Mouse (Mus musculus) layer of hippocampus, adult 9-11 months (tissue): ENCODE data around the gene Slc47a2.

ENCODE experiments used
- DNase-seq: peaks from one replicate; pipeline ENCODE4 v3.0.0; 2022

Gene Slc47a2

DNA sequence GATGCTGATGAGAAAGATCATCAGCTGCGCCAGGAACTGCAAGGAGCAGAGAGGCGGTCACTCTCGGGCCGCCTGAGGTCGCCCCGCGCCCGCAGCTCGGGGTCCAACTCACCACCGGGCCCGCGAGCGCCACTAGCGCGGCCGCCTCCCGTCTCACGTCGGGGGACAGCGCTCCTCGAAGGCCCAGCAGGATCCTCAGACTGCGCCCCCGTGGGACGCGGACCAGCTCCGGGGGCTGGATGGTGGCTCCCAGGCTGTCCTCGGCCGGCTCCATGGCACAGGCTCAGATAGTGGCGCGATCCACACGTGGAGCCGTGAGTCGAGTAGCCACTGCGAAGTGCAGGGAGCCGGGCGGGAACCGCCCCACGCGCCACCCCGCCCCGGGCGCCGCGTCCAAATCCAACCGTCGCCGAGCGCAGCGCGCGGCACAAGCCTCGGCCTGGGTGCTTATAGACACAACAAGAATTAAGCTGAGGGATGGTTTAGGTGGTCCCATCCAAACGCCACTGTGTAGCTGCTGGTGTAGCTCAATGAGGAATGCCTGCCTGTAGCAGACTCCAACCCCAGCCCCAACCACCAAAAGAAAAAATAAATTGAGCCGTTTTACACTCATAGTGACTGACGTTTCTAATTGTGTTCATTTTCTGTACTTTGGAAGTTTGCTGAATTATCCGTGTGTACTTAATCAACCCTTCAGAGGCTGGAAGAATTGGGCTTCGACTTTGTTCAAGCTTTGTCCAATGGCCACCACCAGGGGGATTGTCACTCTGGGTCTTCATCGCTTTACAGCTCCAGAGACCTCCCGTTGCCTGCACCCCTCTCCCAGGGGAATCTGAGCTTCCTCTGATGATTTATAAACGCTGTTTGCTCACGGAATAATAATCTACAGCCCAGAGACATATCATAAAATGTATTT is at the start of gene Slc47a2:
Slc47a2 (minus strand) TSS at position 356 of the 916 bp plus-strand sequence.
- no peak for DNase-seq

DNA sequence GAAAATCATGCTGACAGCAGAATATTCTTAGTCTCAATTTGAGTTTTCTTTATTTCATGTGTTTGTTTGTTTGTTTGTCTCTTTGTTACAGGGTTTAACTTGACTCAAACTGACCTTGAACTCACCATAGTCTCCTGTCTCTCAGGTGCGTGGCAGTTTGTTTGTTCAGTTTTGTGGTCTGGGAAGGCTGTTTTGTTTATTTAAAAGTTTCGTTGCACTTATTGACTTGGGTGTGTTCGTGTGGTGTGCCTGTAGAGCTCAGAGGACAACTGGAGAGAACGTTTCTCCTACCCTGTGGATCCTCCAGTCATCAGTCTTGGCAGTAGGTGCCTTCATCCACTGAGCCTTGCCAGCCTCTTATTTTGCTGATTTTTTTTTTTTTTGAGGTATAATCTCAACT is 46.3 kb upstream of the Slc47a2 start:
- DNase-seq = no peak

- DNase-seq = no peak
Observed at GRCm38 (mm10) chr11:61388012-61388411, 45.4 kb upstream of the Slc47a2 start.

- no peak for DNase-seq
Observed at GRCm38 (mm10) chr11:61387233-61387632, 44.6 kb upstream of the Slc47a2 start.

- DNase-seq = no peak
Observed at GRCm38 (mm10) chr11:61385725-61386124, 43.1 kb upstream of the Slc47a2 start.

DNA sequence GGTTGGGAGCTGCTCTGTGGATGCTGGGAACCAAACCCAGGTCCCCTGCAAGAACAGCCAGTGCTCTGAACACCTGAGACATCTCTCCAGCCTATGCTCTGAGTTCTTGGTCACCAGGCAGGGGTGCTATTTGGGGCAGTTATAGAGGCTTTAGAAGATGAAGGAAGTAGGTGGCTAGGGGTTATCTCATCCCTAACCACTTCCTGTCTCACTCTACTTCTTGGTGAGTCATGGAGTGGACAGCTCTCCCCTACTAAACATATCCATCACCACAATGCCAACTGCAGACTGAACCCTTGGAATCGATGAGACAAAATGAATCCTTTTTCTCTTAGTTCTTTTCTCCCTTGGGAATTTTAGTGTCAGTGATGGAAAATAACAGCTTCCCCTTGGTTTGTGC is 38.6 kb upstream of the Slc47a2 start:
- DNase-seq = no peak

DNA sequence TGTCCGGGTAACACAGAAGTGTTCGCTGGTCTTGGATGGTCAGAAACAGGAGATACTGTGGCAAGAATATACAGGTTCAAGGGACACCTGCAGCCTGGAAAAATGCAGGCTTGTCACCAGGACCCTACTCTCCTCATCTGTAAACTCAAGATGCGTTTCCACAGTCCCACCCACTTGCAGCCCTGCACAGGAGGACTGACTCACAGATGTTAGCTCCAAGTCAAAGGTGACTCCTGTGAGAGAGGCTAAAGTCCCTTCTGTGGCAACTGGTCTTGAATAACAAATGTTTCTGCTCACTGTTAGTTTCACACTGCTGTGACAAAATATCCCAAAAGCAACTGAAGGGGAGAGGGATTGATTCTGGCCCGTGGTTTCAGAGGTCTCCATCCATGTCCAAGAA is 36.0 kb upstream of the Slc47a2 start:
- DNase-seq = no peak

GRCm38 (mm10) chr11:61377881-61378613 is 35.4 kb upstream of the Slc47a2 start, which contains the start of gene Slc47a1:
Slc47a1 (minus strand) TSS chr11:61378345.
- no peak for DNase-seq

- no peak for DNase-seq
Observed at GRCm38 (mm10) chr11:61368668-61369067, 26.0 kb upstream of the Slc47a2 start.

- no peak for DNase-seq
Observed at GRCm38 (mm10) chr11:61366517-61367273, 24.0 kb upstream of the Slc47a2 start.

- DNase-seq = no peak
Observed at GRCm38 (mm10) chr11:61365938-61366337, 23.3 kb upstream of the Slc47a2 start.

DNA sequence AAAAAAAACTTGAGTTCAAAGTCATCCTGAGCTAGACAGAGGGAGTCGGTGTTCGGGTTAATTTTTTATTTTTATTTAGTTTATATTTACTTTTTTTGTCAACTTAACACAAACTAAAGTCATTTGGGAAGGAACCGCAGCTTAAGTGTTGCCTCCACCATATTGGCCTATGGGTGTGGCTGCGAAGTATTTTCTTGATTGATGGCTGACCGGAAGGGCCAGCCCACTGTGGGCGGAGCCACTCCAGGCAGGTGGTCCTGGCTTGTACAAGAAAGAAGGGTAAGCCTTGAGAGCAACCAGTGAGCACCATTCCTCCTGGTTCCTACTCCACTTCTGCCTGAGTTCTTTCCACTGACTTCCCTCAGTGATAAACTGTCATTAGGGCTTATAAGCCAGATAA is 21.4 kb upstream of the Slc47a2 start:
- no peak for DNase-seq

DNA sequence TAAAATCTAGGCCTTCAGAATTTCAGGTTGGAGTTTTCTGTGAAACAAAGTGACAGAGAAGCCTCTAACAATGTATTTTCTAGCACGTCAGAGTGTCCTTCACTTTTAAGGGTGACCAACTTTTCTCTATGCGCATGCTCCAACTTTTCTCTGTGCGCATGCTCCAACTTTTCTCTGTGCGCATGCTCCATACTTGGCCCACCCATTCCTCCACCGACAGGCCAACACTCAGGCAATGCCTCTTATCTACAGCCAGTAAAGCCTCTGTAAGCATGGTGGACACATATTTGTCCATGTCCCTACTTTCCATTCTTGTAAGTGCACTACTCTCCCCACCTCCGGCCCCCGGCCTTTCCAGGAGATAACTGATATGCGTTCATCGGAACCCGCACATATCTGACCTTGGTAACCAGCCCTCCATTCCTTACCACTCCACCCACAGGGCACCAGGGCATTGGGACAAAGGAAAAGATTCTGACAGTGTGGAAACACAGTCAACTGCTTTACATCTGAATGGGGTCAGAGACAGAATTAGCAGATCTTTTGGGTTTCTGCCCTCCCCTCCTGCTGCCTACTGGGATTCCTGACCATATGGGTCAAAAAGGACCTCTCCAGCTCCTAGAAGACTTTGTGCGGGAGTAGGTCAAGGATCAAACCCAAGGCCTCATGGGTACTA is 19.0 kb upstream of the Slc47a2 start:
- DNase-seq = no peak

- DNase-seq = no peak
Observed at GRCm38 (mm10) chr11:61356600-61356999, 13.9 kb upstream of the Slc47a2 start.

- DNase-seq = no peak
Observed at GRCm38 (mm10) chr11:61356111-61356510, 13.5 kb upstream of the Slc47a2 start.

GRCm38 (mm10) chr11:61355351-61355750 is 12.7 kb upstream of the Slc47a2 start:
- no peak for DNase-seq

DNA sequence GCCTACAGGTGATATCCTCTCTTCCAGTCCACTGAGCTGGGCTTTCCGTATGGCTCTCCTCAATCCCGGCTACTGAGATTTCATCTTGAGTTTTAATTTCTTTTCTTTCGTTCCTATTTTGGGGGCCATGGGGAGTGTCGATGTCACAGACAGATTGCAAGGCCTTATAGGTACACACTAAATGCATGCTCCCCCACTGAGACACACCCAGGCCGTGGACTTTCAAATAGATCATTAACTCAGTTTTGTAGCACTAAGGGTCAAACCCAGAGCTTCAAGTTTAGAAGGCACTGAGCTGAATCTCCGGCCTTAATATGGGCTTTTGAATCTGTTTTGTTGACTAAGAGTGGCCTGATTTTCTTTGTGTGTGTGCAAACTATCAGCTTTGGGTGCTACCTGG is 11.7 kb upstream of the Slc47a2 start:
- no peak for DNase-seq

DNA sequence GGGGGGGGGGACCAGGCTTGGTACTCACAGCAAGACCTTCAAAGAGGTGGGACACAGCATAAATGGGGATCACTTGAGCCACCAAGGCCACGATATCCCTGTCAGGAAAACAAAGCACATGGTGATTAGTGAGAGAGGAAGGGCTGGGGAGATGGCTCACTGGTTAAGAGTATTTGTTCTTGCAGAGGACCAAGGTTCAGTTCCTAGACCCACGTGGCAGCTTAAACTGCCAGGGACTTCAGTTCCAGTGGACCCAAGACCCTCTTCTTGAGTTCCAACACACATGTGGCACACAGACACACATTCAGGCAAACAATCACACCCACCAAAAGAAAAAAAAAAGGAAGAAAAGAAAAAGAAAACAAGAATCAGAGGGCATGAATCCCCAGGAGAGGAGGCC is 10.4 kb upstream of the Slc47a2 start:
- no peak for DNase-seq

DNA sequence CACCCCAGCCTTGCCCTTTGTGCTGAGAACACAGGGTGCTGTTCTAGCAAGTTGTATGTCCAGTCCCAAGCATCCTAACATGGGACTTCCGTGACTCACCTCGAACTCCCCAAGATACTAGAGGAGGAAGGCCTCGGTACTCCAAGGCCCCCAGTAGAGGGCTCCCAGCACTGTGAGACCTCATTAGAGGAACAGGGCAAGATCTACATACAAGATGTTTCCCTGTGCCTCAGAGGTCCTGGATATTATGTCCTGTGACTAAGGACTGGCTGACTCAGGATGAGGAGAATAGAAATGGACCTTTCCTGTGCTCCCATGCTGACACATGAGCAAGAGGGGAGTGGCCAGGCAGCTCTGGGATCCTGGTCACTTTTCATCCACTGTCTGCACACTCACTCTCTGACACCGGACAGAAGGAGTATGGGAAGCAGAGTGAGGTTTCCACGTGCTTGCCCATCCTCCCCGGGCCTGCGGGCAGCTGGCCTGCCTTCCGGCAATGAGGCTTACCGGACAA is 9.5 kb upstream of the Slc47a2 start:
- no peak for DNase-seq

DNA sequence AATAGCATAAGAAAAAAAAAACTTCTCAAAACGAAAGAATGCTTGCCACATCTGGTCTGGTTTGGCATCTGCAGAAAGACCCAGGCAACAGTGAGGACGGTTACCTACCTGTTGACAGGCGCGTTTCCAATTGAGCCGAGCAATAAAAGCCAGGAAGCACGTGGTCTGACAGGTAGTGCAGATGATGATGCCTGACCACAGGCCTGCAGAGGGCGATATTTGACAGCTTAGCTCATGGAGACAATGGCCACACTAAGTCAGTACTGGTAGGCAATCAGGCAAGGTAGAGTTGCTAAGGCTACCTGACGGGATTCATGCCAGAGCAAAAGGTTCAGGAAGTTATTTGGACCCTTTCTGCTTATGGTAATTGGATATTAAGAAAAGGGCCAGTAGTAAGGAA is 6.7 kb upstream of the Slc47a2 start:
- peak; percentile 39 for DNase-seq

- DNase-seq = no peak
Observed at GRCm38 (mm10) chr11:61346133-61346532, 3.5 kb upstream of the Slc47a2 start.

- no peak for DNase-seq
Observed at GRCm38 (mm10) chr11:61341971-61342370, 689 bp downstream of the Slc47a2 start.
